8 mouse cellular contexts compared by ENCODE assay signal in genomic region chr19:5448354-5449150, GRCm38 (mm10). TPM values are rescaled to one million over a fixed set of nuclear protein-coding genes. Genes with fewer than 3 reads are reported as not detected.
DNase-seq lines count a peak whose midpoint lies in the region; ATAC-seq and TF ChIP-seq lines count a peak whose summit lies in the region.

No protein-coding gene starts in this region.

- H3K4me2 ChIP-seq in lung, embryonic 15.5 days, result peak overlapping the region; percentile 95
- peak overlapping the region; percentile 82; the same call in 1 of the 2 replicates for H3K4me2 ChIP-seq in hindbrain, embryonic 11.5 days (replicated peaks; ENCODE audit: low read depth, low read length)

- H3K27me3 ChIP-seq in lung, embryonic 15.5 days, result peaks cover 48% of the 10 kb centered on the region
- peaks cover 46% of the 10 kb centered on the region for H3K27me3 ChIP-seq in hindbrain, embryonic 11.5 days (ENCODE audit: control insufficient read depth, insufficient read depth, low read length)

- no peak for DNase-seq in lung, postnatal 25 days (ENCODE audit: low spot score)
- peak; percentile 51 for DNase-seq in hindbrain, embryonic 11.5 days (ENCODE audit: low spot score)
- DNase-seq in cerebellum, adult 8-10 months, result no peak
- DNase-seq in layer of hippocampus, postnatal 14 days (ENCODE audit: low spot score in 2 of 2), result no peak
- DNase-seq in left cerebral cortex, adult 11 months (ENCODE audit: low spot score), result no peak

- peak overlapping the region; percentile 57 for H3K4me3 ChIP-seq in lung, embryonic 15.5 days
- peak overlapping the region; percentile 73 for H3K4me3 ChIP-seq in bone marrow macrophage, adult 2 months (ENCODE audit: insufficient read depth, low read length)
- peak overlapping the region; percentile 52; the same call in 1 of the 2 replicates for H3K4me3 ChIP-seq in hindbrain, embryonic 11.5 days (ENCODE audit: low read depth, low read length)

- H3K9me3 ChIP-seq in lung, embryonic 15.5 days, result no peaks in the 10 kb centered on the region
- no peaks in the 10 kb centered on the region for H3K9me3 ChIP-seq in hindbrain, embryonic 11.5 days (ENCODE audit: control insufficient read depth, low read length)

- H3K36me3 ChIP-seq in lung, embryonic 15.5 days, result no peaks in the 10 kb centered on the region
- no peaks in the 10 kb centered on the region for H3K36me3 ChIP-seq in hindbrain, embryonic 11.5 days (ENCODE audit: control insufficient read depth, insufficient read depth, low read length)

- no peak for TF ChIP-seq CTCF in bone marrow macrophage, adult 2 months (IDR thresholded peaks at IDR 0.05; ENCODE audit: low read depth, low read length)

- H3K4me1 ChIP-seq in lung, embryonic 15.5 days, result peaks cover 24% of the 10 kb centered on the region
- peaks cover 5% of the 10 kb centered on the region for H3K4me1 ChIP-seq in bone marrow macrophage, adult 2 months (ENCODE audit: control insufficient read depth, insufficient read depth, low read length)
- H3K4me1 ChIP-seq in hindbrain, embryonic 11.5 days (replicated peaks; ENCODE audit: control insufficient read depth, insufficient read depth, low read length), result no peaks in the 10 kb centered on the region; the same call in 1 of the 2 replicates

- H3K9ac ChIP-seq in lung, embryonic 15.5 days, result no peak overlapping the region
- no peak overlapping the region for H3K9ac ChIP-seq in hindbrain, embryonic 11.5 days (ENCODE audit: low read depth, low read length)

- TF ChIP-seq POLR2A in bone marrow macrophage, adult 2 months (IDR thresholded peaks at IDR 0.05; ENCODE audit: borderline replicate concordance, low read depth, low read length), result no peak

- 4% methylated on average over 35 of the region's 36 CpGs for WGBS in lung, embryonic 15.5 days
- 9% methylated on average over 36 of the region's 36 CpGs for WGBS in hindbrain, embryonic 11.5 days

- peak; percentile 11; the same call in 1 of the 2 replicates for ATAC-seq in lung, embryonic 15.5 days (ENCODE audit: borderline replicate concordance, extremely low read depth, low FRiP score, low TSS enrichment)
- ATAC-seq in hindbrain, embryonic 11.5 days (ENCODE audit: low FRiP score), result no peak
- ATAC-seq in megakaryocyte-erythroid progenitor cell, adult 5-6 weeks (replicated peaks; ENCODE audit: low FRiP score, low TSS enrichment, poor library complexity, severe bottlenecking), result peak; percentile 49

- no peak overlapping the region for H3K27ac ChIP-seq in lung, embryonic 15.5 days
- no peak overlapping the region for H3K27ac ChIP-seq in bone marrow macrophage, adult 2 months (ENCODE audit: insufficient read depth, low read depth, low read length)
- H3K27ac ChIP-seq in hindbrain, embryonic 11.5 days (ENCODE audit: low read depth, low read length), result no peak overlapping the region

RNA-seq across cellular contexts. Expression of gene Fosl1, which starts 1.2 kb away (rescaled TPM):
- not detected in 2 replicates for polyA plus RNA-seq in lung, embryonic 15.5 days (2015; fragmentation: Nextera tagmentation; extraction: Ambion mirVana)
- 0.50 and 1.6 TPM in 2 replicates for polyA plus RNA-seq in bone marrow macrophage, adult 2 months (2012; ENCODE audit: insufficient read depth, insufficient read length, missing spikeins)
- polyA plus RNA-seq in hindbrain, embryonic 11.5 days (2014; fragmentation: Nextera tagmentation; extraction: Ambion mirVana), result 0.13 TPM in 1 of 2 replicates, not detected in the other
- 0.66 and 1.1 TPM in 2 replicates for total RNA-seq in megakaryocyte-erythroid progenitor cell, adult 5-6 weeks (2014; fragmentation: Nextera tagmentation)
- 0.30 and 1.9 TPM in 2 replicates for total RNA-seq in megakaryocyte-erythroid progenitor cell, adult 5-6 weeks (2017)
- not detected for total RNA-seq in layer of hippocampus, postnatal 14 days (2021)

RNA-seq across cellular contexts. Expression of gene Ccdc85b, which starts 9.1 kb away (rescaled TPM):
- 12.1 and 12.4 TPM in 2 replicates for polyA plus RNA-seq in lung, embryonic 15.5 days (2015; fragmentation: Nextera tagmentation; extraction: Ambion mirVana)
- 3.6 and 4.2 TPM in 2 replicates for polyA plus RNA-seq in bone marrow macrophage, adult 2 months (2012; ENCODE audit: insufficient read depth, insufficient read length, missing spikeins)
- 6.6 and 6.9 TPM in 2 replicates for polyA plus RNA-seq in hindbrain, embryonic 11.5 days (2014; fragmentation: Nextera tagmentation; extraction: Ambion mirVana)
- 2.6 and 2.9 TPM in 2 replicates for total RNA-seq in megakaryocyte-erythroid progenitor cell, adult 5-6 weeks (2014; fragmentation: Nextera tagmentation)
- total RNA-seq in megakaryocyte-erythroid progenitor cell, adult 5-6 weeks (2017), result 2.1 and 2.5 TPM in 2 replicates
- total RNA-seq in layer of hippocampus, postnatal 14 days (2021), result 10 to 100 TPM; 29.9 to 31.8 TPM

RNA-seq across cellular contexts. Expression of gene Fibp, which starts 11.9 kb away (rescaled TPM):
- polyA plus RNA-seq in lung, embryonic 15.5 days (2015; fragmentation: Nextera tagmentation; extraction: Ambion mirVana), result 101 and 117 TPM in 2 replicates
- polyA plus RNA-seq in bone marrow macrophage, adult 2 months (2012; ENCODE audit: insufficient read depth, insufficient read length, missing spikeins), result 69.7 and 70.6 TPM in 2 replicates
- 103 and 119 TPM in 2 replicates for polyA plus RNA-seq in hindbrain, embryonic 11.5 days (2014; fragmentation: Nextera tagmentation; extraction: Ambion mirVana)
- total RNA-seq in megakaryocyte-erythroid progenitor cell, adult 5-6 weeks (2014; fragmentation: Nextera tagmentation), result 54.4 and 96.5 TPM in 2 replicates
- total RNA-seq in megakaryocyte-erythroid progenitor cell, adult 5-6 weeks (2017), result 40.7 and 51.8 TPM in 2 replicates
- total RNA-seq in layer of hippocampus, postnatal 14 days (2021), result 100 to 1,000 TPM in 1 of 2 experiments, 10 to 100 TPM in 1; 96.3 to 101 TPM

RNA-seq across cellular contexts. Expression of gene Ctsw, which starts 19.8 kb away (rescaled TPM):
- polyA plus RNA-seq in lung, embryonic 15.5 days (2015; fragmentation: Nextera tagmentation; extraction: Ambion mirVana), result 1.9 and 3.3 TPM in 2 replicates
- not detected in 2 replicates for polyA plus RNA-seq in bone marrow macrophage, adult 2 months (2012; ENCODE audit: insufficient read depth, insufficient read length, missing spikeins)
- 3.0 and 4.7 TPM in 2 replicates for polyA plus RNA-seq in hindbrain, embryonic 11.5 days (2014; fragmentation: Nextera tagmentation; extraction: Ambion mirVana)
- total RNA-seq in megakaryocyte-erythroid progenitor cell, adult 5-6 weeks (2014; fragmentation: Nextera tagmentation), result 4.9 and 10.5 TPM in 2 replicates
- total RNA-seq in megakaryocyte-erythroid progenitor cell, adult 5-6 weeks (2017), result 0.53 and 8.4 TPM in 2 replicates
- total RNA-seq in layer of hippocampus, postnatal 14 days (2021), result 1 to 10 TPM in 1 of 2 experiments, under 1 TPM in 1; 0.41 to 1.2 TPM

RNA-seq across cellular contexts. Expression of gene AI837181, which starts 23.6 kb away (rescaled TPM):
- 56.5 and 58.6 TPM in 2 replicates for polyA plus RNA-seq in lung, embryonic 15.5 days (2015; fragmentation: Nextera tagmentation; extraction: Ambion mirVana)
- 47.5 and 53.7 TPM in 2 replicates for polyA plus RNA-seq in bone marrow macrophage, adult 2 months (2012; ENCODE audit: insufficient read depth, insufficient read length, missing spikeins)
- polyA plus RNA-seq in hindbrain, embryonic 11.5 days (2014; fragmentation: Nextera tagmentation; extraction: Ambion mirVana), result 33.4 and 35.2 TPM in 2 replicates
- total RNA-seq in megakaryocyte-erythroid progenitor cell, adult 5-6 weeks (2014; fragmentation: Nextera tagmentation), result 33.1 and 34.7 TPM in 2 replicates
- 5.7 and 11.1 TPM in 2 replicates for total RNA-seq in megakaryocyte-erythroid progenitor cell, adult 5-6 weeks (2017)
- 10 to 100 TPM; 63.0 to 63.6 TPM for total RNA-seq in layer of hippocampus, postnatal 14 days (2021)
